Mouse (Mus musculus) lung, postnatal 36 days (tissue): ENCODE measurements around the gene Nedd9.
A peak's percentile ranks its signal among the peaks of the same experiment; 100 is the strongest.

Experiments used
- DNase-seq: peaks from one replicate; pipeline ENCODE4 v3.0.0; 2022; ENCODE audit warnings: mixed read lengths

The Nedd9 gene

DNA sequence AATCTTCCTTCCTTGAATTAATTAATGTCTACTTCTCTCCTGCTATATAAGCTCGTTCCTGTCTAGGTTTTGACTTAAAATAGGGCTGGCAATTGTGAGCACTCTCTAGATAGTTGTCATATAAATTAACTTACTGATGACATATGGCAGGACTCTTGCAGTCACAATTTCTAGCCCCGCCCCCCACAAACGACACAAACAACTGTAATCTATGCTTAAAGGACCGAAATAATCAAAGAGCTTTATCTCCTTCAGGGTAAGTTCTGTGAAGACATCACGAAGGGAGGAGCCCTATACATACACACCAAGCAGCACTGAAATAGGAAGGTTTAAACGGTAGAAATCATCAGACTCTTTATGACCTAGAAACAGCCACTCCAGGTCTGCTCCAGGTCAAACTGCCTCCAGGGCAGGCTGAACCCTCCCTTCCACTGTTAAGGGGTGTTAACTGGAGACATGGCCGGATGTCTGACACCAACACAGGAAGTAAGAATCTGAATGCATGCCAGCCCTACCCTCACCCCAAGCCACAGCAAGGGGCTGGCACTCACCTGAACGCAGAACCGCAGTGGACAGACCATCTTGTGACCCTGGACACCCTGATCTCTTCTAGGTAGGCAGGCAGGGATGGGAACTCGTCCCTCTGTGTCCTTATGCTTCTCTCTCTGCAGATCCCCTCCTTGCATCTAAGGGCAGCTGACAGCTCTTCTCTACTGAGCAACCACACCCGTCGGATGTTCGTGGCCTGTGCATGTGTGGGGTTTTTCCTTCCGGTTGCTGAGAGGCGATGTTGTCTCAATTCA, at the start of gene Nedd9:
TSS of gene Nedd9 (minus strand) at position 757 of the 803 bp plus-strand sequence.
- peak; percentile 86 for DNase-seq

DNA sequence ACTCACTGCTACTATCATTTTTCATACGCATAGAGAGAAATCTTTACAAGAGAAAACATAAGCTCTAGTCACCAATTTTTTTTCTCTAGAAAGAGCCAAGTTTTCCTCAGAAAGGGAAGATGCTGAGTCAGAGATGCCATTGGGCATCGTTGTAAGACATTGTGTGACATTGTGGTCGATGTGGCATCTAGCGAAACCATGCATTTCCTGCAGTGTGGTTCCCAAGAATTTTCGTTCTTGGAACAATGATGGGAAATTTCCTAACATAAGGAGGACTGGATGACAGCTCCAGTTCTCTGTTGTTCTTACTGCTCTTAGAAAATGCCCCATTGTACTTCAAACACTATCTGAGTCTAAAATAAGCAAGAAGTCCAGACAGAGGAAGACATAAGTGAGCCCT, 45.5 kb upstream of the Nedd9 start:
- no peak for DNase-seq

DNA sequence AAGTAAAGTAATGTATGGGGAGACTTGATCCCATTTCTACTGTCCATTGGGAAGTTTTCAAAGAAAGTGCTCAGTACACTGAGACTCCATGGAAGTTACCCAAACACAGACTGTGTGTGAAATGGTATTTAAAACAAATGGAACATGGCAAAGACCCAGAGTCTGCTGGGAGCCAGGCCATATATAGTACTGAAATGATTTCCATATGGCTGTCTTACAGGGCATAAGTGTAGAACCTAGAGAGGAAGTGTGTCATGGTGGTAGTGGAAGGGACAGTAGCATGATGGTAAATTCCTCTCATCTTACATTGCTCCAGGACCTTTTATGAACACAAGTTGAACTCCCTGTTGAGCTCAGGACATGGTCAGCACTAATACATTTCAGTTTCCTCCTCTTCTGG, 43.2 kb upstream of the Nedd9 start:
- DNase-seq = no peak

DNA sequence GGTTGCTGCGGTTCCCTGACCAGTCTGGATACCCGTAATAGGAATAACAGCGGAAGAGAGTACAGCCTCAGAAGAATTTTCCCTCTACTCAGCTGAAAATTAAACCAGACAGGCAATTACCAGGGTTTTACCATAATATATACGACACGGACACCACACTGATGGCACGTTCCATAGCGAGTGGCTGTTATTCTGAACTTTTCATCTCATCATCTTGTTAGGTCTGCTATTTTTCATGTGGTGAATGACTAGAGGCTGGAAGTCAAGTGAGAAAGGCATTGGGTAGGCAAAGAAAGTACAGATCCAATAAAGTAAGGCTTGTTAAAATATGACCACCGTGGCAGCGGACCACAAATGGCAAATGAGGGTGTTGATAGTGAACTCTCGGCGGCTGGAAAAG, 37.0 kb upstream of the Nedd9 start:
- DNase-seq = no peak

DNA sequence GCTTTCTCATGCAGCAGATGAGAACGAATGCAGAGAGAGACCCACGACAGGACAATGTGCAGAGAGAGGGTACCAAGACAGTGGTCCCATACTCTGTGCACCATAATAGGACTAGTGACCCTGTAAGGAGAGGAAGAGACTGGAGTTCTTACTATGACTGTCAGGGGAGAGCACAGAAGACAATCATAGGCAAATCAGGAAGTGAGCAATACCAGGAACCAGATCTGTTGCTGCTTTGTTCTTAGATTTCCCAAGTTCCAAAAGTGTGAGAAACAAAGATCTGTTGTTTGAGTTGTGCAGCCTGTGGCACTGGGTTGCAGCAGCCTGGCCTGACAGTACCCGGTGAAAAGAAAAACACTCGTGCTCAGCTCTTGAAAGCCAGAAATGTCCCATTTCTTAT, 34.1 kb upstream of the Nedd9 start:
- DNase-seq = peak; percentile 54

DNA sequence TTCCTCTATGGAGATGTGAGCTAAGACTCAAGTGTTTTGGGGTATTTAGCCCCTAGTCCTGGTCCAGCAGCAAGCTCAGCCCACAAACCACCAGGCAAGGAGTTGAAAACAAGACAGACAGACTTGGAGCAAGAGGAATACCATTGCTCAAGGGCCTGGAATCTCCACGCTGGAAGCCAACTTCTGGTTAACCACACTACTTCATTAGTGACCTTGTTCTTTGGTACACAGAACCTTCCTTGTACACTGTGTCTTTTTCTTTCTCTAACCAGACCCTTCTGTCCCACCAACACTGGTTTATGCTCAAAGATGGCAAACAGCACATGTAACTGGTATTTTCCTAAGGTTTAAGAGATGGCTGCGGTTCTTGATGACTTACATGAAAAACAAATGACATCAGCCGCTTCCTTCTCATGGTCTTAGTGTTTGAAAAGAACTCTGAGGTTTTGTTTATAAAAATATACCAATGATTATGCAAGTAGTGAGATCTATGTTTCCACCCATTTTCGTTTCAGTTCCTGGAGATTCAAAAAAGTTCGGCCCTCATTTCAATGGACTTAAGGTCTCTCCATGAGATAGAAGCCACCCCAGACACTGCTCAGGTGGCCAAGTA, 33.5 kb upstream of the Nedd9 start:
- peak; percentile 32 for DNase-seq

DNA sequence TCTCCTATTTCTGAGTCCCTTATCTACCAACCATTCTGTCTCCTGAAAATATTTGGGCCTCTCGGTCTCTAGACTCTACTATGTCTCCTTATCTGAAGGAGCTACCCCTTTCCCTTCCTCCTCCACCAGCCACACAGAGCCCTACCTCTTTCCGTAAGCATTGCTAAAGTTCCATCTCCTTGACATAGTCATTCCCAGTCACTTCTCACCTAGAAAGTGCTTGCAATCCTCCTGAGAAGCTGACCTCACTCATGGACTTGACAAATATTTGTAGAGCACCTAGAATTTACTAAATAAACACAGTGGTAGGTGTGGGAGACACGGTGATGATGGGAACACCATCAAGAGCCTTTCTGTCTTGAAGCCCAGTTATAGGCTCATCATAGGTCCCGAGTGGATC, 32.6 kb upstream of the Nedd9 start:
- DNase-seq = peak; percentile 38

DNA sequence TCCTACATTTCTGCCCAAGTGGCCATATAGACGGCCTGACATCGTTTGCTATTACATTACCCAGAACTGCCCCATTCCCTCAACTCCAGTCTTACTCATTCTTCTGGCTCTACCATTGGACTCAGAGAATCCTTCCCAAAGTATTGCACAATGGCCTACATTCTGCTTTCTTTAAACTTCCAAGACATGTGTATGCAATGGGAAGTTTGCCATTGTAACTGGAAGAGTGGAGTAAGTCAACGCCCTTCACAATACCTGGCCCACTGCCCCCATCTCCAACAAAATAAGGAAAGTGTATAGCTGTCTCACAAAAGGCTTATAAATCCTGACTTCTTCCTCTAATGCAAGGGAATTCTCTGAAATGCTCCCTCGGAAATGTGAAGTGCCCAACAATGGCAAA, 30.0 kb upstream of the Nedd9 start:
- peak; percentile 66 for DNase-seq

DNA sequence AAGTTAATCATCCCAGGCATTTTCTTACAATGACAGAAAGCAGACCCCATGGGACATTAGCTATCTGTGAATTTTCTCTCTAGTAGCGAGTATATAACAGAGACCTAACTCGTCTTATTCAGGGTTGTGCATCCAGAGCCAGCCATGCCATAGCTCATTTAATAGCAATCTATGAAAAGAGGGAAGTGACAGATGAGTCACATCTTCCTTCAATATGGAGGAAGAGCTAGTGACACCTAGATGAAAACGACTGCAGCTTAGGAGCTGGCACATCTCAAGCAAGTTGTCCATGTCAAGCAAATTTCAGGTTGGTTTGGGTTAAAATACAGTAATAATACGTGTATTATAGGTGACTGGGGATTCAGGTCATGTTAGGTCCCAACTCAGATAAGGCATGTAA, 28.6 kb upstream of the Nedd9 start:
- no peak for DNase-seq

DNA sequence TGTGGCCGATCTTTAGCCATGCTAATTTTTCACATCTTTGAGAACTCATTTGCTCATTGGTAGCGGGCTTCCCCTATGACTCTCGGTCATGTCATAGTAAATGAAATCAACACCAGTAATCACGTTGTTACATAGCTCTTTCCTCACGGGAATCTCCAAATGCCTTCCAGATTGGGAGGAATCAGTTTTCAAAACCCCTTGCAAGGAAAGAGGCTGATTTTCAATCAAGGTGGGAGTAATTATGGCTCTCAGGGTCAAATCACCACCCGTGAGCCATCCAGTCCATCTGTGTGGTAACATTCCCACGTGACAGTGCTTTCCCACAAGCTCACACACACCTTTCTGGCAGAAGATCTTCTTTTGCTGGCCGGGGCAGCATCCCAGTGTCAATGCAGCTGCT, 27.8 kb upstream of the Nedd9 start:
- DNase-seq = no peak

DNA sequence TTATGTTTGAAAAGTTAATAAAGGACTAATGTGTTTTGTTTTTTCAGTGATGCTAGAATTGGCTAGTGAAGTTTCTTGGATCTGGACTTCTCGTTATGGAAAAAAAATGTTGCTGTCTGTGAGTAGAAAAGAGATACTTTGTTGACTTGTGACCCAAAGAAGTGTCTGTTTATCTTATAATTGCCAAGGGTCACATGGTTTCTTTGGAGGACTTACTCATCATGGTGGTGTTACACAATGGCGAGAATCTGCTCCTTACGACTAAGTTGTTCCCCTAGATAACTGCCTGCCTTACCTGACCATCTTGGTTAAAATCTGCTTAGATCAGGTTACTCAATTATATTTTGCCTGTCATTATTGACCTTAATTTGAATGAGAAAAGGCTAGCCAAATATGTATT, 26.3 kb upstream of the Nedd9 start:
- DNase-seq = peak; percentile 62

DNA sequence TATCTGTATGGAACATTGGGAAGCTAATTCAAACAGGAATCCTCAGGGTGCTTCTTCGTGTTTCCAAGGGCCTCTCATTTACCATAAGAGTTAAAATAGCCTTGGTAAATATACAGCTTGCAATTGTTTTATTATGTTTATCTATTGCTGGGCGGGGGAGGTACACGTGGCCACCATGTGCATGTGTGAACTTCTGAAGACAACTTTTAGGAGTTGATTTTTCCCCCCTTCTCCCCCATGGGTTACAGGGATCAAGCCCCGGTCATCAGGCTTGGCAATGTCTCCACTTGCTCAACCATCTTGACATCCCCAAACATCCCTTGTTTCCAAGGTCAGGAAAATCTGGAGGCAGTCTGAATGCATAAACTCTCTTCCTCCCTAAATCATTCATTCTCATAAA, 25.1 kb upstream of the Nedd9 start:
- no peak for DNase-seq

DNA sequence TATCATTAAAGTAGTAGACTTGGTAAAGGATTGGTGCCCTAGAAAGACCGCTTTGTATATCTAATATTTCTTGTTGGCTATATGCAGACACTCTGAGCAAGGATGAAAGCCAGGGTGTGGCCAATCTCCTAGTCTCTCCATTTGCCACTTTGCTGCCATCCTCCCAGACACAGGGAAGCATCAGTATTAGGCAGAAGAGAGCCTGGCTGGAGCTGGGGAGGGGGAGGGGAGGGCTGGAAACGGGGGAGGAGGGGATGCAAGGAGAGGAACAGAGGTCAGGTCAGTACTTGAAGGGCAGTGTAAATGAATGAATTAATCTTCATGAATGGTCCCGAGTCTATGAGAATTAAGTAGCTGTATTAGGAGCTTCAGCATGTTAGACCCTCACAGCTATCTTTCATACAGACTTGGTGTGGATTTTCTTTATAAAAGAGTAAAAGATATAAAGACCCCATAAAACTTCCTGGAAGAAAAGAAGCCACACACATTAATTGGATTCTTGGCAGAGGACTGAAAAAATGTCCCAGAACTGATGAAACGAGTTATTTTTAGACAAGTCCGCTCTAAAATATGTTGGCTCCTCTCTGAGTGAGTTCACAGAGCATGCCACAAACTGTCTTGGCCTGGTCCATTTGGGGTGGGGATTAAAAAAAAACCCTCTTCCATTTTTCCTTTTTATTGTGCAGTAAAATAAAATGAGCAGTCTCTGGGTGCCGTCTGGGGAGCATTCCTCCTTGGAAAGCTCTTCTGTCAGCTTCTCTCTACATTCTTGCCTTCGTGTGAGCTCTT, 23.7 kb upstream of the Nedd9 start:
- DNase-seq = peak; percentile 60

DNA sequence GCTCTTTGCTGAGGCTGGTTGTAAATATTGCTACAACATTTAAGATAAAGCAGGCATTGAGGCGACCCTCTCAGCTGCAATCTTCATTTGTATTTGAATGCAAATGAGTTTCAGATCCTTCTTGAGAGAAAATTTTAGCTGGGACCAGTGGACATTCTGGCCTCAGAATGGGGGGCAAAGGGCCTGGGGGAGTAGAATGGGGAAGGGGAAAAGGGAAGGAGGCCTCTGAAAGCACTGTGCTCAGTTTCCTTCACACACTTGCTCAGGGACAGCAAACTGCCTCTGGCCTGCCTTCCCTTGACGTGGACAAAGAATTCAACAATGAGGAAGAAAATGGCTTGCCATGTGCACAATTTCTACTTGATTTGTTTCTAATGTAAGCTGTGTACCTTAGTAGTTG, 18.4 kb upstream of the Nedd9 start:
- no peak for DNase-seq

DNA sequence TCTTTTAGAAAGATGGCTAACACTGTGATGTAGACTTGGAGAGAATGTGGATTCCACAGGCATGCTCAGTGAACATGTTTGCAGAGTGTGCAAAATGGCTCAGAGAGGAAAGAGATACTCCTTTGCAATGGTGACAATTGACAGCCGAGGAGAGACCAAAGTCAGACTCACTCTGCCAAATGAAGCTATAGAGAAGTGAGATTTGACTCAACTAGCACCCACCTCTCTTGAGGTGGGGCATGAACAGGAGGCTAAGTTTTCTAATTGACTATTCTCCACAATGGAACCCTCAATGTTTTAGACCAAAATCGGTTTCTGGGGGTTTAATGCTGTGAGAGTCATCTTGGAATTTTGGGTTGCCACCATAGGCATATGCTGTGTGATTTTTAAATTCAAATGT, 17.8 kb upstream of the Nedd9 start:
- no peak for DNase-seq

DNA sequence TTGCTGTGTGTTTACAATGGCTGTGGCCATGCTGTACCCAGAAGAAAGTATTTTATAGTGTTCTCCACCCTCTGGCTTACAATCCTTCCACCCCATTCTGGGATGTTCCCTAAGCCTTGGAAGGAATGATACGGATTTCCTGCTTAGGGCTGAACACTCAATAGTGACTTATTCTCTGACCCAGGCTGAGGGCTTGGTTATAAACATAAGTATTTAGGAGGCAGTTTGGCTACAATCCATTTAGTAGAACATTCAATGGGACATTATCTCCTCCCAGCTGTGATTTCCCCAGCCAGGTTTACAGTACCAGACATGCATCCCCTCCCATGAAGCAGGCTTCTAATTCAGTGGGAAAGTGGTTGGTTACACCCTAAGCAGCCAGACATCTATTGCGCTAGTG, 17.3 kb upstream of the Nedd9 start:
- no peak for DNase-seq

DNA sequence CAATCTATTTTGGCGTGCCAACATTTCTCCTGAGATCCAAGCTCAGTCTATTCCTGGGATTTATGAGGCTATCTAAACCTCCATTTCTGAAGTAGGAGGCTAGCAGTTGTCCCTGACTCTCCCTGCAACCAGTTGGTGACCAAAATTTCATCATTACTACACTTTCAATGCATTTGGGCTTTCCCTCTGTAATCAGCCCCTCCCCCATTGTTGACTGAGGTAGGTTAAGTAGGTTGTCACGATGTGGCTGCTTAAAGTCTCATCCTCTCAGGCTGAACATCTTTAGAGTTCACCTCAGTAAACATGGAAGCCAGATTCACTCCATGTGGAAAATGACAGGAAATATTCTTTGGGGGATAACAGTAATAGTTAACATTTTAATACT, 15.7 kb upstream of the Nedd9 start:
- no peak for DNase-seq

DNA sequence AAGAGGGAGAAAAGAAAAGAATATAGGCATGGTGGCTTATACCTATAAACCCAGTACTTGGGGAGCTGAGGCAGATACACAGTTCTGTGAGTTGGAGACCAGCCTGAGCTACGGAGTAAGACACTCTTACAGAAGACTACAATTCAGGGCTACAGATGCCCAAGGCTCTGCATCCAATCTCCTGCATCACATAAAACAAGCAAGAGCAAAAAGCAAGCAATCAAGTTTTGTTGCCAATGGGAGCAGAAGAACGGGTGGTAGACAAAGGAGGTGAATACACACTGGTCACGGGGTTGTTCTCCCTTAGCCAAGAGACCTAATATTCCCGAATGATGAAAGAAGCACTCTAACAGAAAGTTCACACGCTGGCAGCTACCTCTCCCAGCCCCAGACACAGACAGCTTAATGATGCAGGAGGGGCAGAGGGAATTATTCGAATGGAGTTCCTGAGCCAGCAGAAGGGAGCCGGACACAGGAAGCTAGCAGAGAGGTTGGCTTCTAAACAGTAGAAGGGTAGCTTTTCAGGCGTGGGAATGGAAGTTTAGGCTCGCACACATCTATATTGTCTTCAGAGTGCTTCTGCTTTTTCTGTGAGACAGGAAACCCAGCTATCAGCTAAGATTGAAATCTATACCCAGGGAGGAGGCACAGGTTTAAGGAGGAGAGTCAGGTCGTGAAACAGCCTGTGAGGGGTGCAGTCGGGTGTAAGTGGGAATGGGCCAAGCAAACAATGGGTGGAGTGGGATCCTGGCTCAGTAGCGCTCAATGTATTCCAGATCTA, 15.2 kb upstream of the Nedd9 start:
- DNase-seq = no peak

DNA sequence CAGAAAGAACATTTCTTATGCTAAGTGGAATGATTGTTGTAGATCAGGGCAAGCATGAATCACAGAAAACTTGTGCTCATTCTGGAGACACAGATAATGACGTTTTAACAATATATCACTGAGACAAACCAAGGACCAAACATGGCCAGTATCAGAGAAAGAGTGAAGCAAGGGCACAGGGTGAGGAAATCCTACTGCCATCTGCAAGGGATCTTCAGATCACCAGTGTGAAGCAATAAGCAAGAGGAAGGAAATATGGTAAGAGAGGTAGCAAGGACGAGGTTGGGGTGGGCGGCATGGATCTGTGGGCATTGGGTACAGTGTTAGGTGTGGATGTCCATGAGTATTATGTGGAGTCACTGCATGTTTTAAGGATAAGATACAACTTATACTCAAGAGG, 13.6 kb upstream of the Nedd9 start:
- DNase-seq = no peak

DNA sequence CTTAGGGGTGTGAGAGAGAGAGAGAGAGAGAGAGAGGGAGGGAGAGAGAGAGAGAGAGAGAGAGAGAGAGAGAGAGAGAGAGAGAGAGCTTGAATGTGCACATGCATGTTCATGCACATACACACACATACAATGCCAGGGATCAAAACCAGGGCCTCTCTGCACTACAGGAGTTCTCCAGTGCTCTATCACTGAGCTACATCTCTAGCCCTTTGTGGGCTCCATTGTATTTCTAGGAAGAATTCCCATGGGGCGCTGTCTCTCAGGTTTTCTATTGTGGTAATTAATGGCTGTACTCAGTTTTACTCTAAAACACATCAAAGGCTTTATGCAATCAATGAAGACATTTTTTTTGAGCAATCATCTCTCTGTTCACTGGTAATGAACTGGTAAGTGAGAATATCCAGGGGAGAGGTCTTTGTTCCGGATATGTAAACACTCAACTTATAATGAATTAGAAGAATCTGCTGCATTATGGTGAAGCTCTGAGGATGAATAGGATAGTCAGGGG, 11.5 kb upstream of the Nedd9 start:
- DNase-seq = no peak

DNA sequence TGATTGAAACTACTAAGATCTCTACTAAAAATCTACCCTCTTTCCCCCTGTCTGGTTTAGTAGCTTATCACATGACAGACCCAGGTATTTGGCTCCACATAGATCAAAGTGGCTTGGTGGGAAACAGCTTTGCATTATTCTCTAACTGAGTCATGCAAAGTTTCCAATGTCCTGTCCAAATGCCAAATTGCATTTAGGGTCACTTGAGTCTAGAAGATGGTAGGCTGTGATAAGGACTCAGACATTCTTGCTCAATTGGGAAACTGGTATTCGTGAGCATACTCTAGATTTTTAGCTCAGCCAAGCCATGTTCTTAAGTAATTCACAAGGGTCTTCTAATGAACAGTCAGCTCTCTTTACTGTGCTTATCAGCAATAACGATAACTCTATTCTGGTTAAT, 7.5 kb upstream of the Nedd9 start:
- DNase-seq = no peak

DNA sequence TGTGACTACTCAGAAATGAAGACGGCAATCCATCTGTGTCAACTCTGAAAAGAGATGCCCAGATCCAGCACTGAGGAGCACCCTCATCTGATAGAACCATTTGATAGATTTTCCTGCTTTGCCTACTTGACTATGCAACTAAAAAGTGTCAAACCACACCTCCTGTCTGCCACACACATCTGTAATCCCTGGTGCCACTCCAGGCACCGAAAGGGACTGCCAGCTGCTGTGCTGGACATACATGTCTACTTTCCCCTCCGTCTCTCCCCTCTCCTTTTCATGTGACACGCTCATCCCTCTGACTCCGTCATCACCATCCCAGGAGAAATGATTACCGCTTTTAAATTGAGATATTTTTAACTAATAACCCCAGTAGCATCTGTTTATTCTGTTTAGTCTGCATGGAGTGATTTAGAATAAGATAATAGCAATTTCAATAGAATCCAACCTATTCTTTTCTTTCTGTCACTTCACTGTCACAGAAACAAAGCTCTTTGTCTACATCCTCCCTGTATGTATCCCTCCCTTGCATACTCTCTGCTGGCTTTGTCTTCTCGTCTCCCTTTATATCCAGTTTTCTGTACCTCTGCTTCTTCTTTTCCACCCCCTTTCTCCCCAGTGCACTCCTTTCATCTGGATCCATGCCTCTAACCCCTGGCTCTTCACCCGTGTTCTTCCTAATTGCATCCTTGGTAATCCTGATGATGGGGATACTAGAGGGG, 5.0 kb upstream of the Nedd9 start:
- DNase-seq = no peak
